Mouse (Mus musculus) stomach, postnatal 0 days (tissue): ENCODE measurements at regions not wholly inside any gene's neighbourhood (a gene's known extent, or its start where the extent isn't known, plus 50 kb on each side); places are given as distances from the start of the nearest gene placed in this dataset.

ENCODE experiments used
- ATAC-seq: fragments of 200-750 bp; cut with Nextera tagmentation; 2 replicates; pipeline ENCODE4 v1.8.0; 2017; ENCODE audit not compliant: low FRiP score, low TSS enrichment
- DNase-seq: peaks from one replicate; pipeline ENCODE4 v3.0.0-alpha.2; 2016; ENCODE audit warnings: low spot score
- H3K27ac ChIP-seq: fragments of 300-500 bp; sonication (generic); replicated peaks from 2 replicates; pipeline ENCODE4 v1.5.1; 2014; ENCODE audit warnings: mild to moderate bottlenecking, control low read depth
- H3K27me3 ChIP-seq: fragments of 300-500 bp; sonication (generic); 2 replicates; pipeline ENCODE4 v1.6.1; 2014; ENCODE audit warnings: low read length; ENCODE audit not compliant: control insufficient read depth, insufficient read depth
- H3K36me3 ChIP-seq: fragments of 300-500 bp; sonication (generic); 2 replicates; pipeline ENCODE4 v1.6.1; 2014; ENCODE audit warnings: low read length, mixed read lengths; ENCODE audit not compliant: control insufficient read depth, insufficient read depth
- H3K4me1 ChIP-seq: fragments of 300-500 bp; sonication (generic); replicated peaks from 2 replicates; pipeline ENCODE4 v1.6.1; 2014; ENCODE audit warnings: antibody characterized with exemption; ENCODE audit not compliant: control insufficient read depth, insufficient read depth
- H3K4me2 ChIP-seq: fragments of 300-500 bp; sonication (generic); replicated peaks from 2 replicates; pipeline ENCODE4 v1.6.1; 2014; ENCODE audit warnings: low read depth, mild to moderate bottlenecking, control low read depth, moderate library complexity
- H3K4me3 ChIP-seq: fragments of 300-500 bp; sonication (generic); 2 replicates; pipeline ENCODE4 v1.5.1; 2014; ENCODE audit warnings: low read depth, low read length, control low read depth
- H3K9ac ChIP-seq: fragments of 300-500 bp; sonication (generic); 2 replicates; pipeline ENCODE4 v1.6.1; 2014; ENCODE audit warnings: mild to moderate bottlenecking, low read length, control low read depth, mixed read lengths
- H3K9me3 ChIP-seq: fragments of 300-500 bp; sonication (generic); 2 replicates; pipeline ENCODE4 v1.6.1; 2016; ENCODE audit warnings: low read length; ENCODE audit not compliant: control insufficient read depth
- CTCF ChIP-seq: IDR thresholded peaks from 2 replicates; pipeline ENCODE4 v1.5.1; 2016; ENCODE audit warnings: antibody characterized with exemption, low read depth, mild to moderate bottlenecking, moderate library complexity
- EP300 ChIP-seq: optimal IDR thresholded peaks from 2 replicates; pipeline ENCODE3; 2016; ENCODE audit warnings: antibody characterized with exemption
- WGBS: fragments of 180-500 bp; shearing (Covaris S2); extraction: QIAGEN DNeasy Blood & Tissue Kit; methylation state at CpG from one replicate; pipeline ENCODE4 v1.1.7; 2014; 5-methylcytosine and 5-hydroxymethylcytosine counted together

DNA sequence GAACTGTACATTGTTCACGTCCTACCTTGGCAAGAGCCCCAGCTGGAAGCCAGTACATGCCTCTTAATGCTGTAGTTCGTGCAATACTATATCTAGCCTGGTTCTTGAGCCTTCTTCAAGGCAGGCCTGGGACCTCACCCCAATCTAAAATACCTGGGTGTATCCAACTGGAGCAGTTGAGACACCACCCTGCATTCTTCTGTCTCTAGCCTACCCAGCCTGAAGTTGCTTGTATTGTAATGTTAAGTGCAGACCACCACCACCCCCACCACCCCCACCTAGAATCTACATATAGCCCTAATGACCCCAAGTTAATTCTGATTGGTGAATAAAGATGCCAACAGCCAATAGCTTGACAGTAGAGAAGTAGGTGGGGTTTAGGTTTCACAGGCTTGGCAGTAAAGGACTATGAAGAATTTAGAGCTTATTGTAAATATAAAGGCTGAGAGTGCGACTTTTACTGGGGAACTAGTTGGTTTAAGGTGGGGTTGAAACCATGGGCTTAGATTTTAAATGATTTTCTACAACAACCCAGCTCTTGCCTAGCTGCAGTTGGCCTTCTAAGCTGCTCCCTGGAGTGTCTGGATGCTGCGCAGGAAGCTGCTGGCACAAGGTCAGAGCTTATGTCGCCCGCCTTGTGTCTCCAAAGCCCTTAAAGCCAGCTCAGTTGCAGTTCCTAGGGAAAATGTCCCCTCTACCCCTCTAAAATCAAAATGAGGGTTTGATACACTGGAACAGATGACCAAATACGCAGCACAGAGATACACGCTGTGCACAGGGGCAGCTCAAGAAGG lies 109.2 kb downstream of the Tmem17 start:
- peak overlapping the region; percentile 69 for H3K27ac ChIP-seq
- no peak overlapping the region for H3K4me3 ChIP-seq
- no peaks in the 10 kb centered on the region for H3K9me3 ChIP-seq
- ATAC-seq (no peak), DNase-seq (no peak)
- H3K9ac ChIP-seq, result no peak overlapping the region
- TF ChIP-seq CTCF, result no peak
- TF ChIP-seq EP300, result no peak
- H3K4me1 ChIP-seq, result no peaks in the 10 kb centered on the region
- H3K4me2 ChIP-seq, result no peak overlapping the region
- 60% methylated on average over 8 of the region's 8 CpGs for WGBS
- no peaks in the 10 kb centered on the region for H3K27me3 ChIP-seq
- H3K36me3 ChIP-seq, result no peaks in the 10 kb centered on the region

DNA sequence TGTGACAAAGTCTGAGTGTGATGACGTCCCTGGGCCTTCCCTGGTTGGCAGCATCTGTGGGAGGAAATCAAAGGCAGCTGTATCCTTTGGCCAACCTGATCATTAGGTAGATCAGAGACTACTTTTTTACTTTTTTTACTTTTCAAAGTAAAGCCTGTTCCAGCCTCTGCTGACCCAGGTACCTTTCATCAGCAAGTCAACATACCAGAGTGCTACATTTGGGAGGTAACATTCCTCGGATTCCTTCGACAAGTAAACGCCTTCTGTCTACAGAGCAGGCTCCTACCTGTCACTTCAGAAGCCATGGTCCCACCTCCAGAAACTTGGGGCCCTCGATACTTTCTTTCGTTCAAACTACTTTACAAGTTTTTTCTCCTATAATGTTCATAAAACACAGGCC lies 110.0 kb downstream of the Tmem17 start:
- no peak overlapping the region for H3K4me2 ChIP-seq
- DNase-seq (no peak), ATAC-seq (peak; percentile 47; the same call in 1 of the 2 replicates)
- H3K27me3 ChIP-seq, result no peaks in the 10 kb centered on the region
- H3K36me3 ChIP-seq, result no peaks in the 10 kb centered on the region
- H3K4me3 ChIP-seq, result no peak overlapping the region
- H3K27ac ChIP-seq, result peak overlapping the region; percentile 75
- H3K4me1 ChIP-seq, result no peaks in the 10 kb centered on the region
- no peaks in the 10 kb centered on the region for H3K9me3 ChIP-seq
- 43% methylated on average over 6 of the region's 6 CpGs for WGBS
- TF ChIP-seq EP300 (no peak), CTCF (no peak)
- no peak overlapping the region for H3K9ac ChIP-seq

DNA sequence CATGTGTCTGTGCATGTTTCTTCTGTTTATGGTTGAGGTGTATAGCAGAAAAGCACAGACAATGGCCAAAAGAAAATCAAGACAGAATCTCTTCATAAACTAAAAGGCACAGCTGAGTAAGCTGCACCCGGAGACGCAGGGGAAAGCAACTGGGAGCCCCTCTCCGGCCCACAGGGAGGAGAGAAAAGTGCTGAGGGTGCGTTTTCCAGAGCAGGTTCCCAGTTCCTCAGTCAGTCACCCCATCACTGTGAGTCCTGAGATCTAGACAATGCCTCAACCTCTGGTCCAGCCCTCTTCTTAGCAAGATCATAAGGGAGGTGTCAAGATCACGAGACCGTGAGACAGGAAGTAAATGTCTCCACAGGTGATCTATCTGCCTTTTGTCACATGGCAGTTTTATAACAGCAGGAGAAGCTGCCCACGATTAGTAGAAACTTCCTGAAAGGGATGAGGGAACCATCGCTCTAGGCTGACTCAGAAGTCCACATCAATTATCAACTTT lies 110.7 kb downstream of the Tmem17 start:
- no peaks in the 10 kb centered on the region for H3K9me3 ChIP-seq
- H3K4me1 ChIP-seq, result no peaks in the 10 kb centered on the region
- H3K4me3 ChIP-seq, result no peak overlapping the region
- no peak overlapping the region for H3K9ac ChIP-seq
- no peaks in the 10 kb centered on the region for H3K27me3 ChIP-seq
- ATAC-seq (no peak), DNase-seq (no peak)
- WGBS, result 36% methylated on average over 8 of the region's 8 CpGs
- peak overlapping the region; percentile 75 for H3K27ac ChIP-seq
- TF ChIP-seq EP300, result no peak
- TF ChIP-seq CTCF, result no peak
- no peaks in the 10 kb centered on the region for H3K36me3 ChIP-seq
- H3K4me2 ChIP-seq, result 0 out of 2 replicates have a peak overlapping the region, but pooled peaks have one; percentile 3

DNA sequence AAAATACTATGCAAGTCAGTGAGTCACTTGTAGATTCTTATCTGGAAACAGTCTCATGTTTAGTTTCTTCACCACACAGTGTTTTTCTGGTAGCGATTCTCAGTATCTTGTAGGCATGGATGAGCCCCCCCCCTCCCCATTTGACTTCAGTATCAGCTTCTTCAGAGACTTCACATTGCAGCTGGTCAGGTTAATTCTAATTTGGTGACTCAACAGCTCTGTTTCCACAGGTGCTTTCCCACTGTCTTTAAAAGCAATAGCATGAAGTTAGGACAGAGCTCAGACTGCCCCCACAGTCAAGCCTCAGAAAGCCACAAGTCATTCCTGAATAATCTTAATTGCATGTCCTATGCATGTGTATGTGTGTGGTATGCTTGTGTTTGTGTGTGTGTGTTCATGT lies 114.5 kb downstream of the Tmem17 start:
- DNase-seq (no peak), ATAC-seq (no peak)
- WGBS, result 79% methylated on average over 1 of the region's 1 CpGs
- Histone ChIP-seq H3K4me1 (peaks cover 5% of the 10 kb centered on the region), H3K36me3 (no peaks in the 10 kb centered on the region), H3K9me3 (no peaks in the 10 kb centered on the region), H3K4me3 (no peak overlapping the region), H3K9ac (no peak overlapping the region), H3K4me2 (no peak overlapping the region), H3K27ac (no peak overlapping the region), H3K27me3 (no peaks in the 10 kb centered on the region)
- TF ChIP-seq EP300 (no peak), CTCF (no peak)

GRCm38 (mm10) chr11:22628497-22628896 lies 116.6 kb downstream of the Tmem17 start:
- ATAC-seq, result no peak
- WGBS, result 54% methylated on average over 5 of the region's 5 CpGs
- H3K27ac ChIP-seq, result peak overlapping the region; percentile 94
- no peak overlapping the region for H3K9ac ChIP-seq
- H3K4me2 ChIP-seq, result no peak overlapping the region
- no peak for TF ChIP-seq CTCF
- no peak for TF ChIP-seq EP300
- H3K27me3 ChIP-seq, result no peaks in the 10 kb centered on the region
- peaks cover 7% of the 10 kb centered on the region for H3K4me1 ChIP-seq
- no peak overlapping the region for H3K4me3 ChIP-seq
- no peak for DNase-seq
- H3K36me3 ChIP-seq, result no peaks in the 10 kb centered on the region
- H3K9me3 ChIP-seq, result no peaks in the 10 kb centered on the region

GRCm38 (mm10) chr11:22628979-22629378 lies 117.1 kb downstream of the Tmem17 start:
- H3K4me3 ChIP-seq, result no peak overlapping the region
- H3K9me3 ChIP-seq, result no peaks in the 10 kb centered on the region
- H3K9ac ChIP-seq, result no peak overlapping the region
- DNase-seq (no peak), ATAC-seq (peak; percentile 59; the same call in 1 of the 2 replicates)
- H3K27ac ChIP-seq, result peak overlapping the region; percentile 94
- H3K4me1 ChIP-seq, result peaks cover 7% of the 10 kb centered on the region
- no peaks in the 10 kb centered on the region for H3K27me3 ChIP-seq
- TF ChIP-seq EP300 (no peak), CTCF (no peak)
- H3K36me3 ChIP-seq, result no peaks in the 10 kb centered on the region
- H3K4me2 ChIP-seq, result peak overlapping the region; percentile 54; the same call in 1 of the 2 replicates
- 41% methylated on average over 5 of the region's 5 CpGs for WGBS
